Mouse (Mus musculus): ENCODE data around the gene 4930470P17Rik. TPM values are rescaled to one million over a fixed set of nuclear protein-coding genes. Genes with fewer than 3 reads are reported as not detected.

4930470P17Rik gene
- total RNA-seq, 4 experiments from 2014 or later = not detected

- DNase-seq (ENCODE audit: low spot score) = no peak
Observed at GRCm38 (mm10) chr2:170579551-170579950, 22.3 kb downstream of the 4930470P17Rik start.

- no peak for DNase-seq (ENCODE audit: low spot score)
Observed at GRCm38 (mm10) chr2:170578588-170578987, 23.2 kb downstream of the 4930470P17Rik start.

GRCm38 (mm10) chr2:170577502-170577901, 24.3 kb downstream of the 4930470P17Rik start:
- no peak for DNase-seq (ENCODE audit: low spot score)

- no peak for DNase-seq (ENCODE audit: low spot score)
Observed at GRCm38 (mm10) chr2:170576077-170576476, 25.7 kb downstream of the 4930470P17Rik start.

- DNase-seq (ENCODE audit: low spot score) = no peak
Observed at GRCm38 (mm10) chr2:170564995-170565394, 36.8 kb downstream of the 4930470P17Rik start.

GRCm38 (mm10) chr2:170563956-170564855, 37.6 kb downstream of the 4930470P17Rik start:
- no peak for DNase-seq (ENCODE audit: low spot score)

GRCm38 (mm10) chr2:170552088-170552487, 49.7 kb downstream of the 4930470P17Rik start:
- DNase-seq (ENCODE audit: low spot score) = no peak

- DNase-seq (ENCODE audit: low spot score) = no peak
Observed at GRCm38 (mm10) chr2:170550240-170550639, 51.6 kb downstream of the 4930470P17Rik start.

- DNase-seq (ENCODE audit: low spot score) = no peak
Observed at GRCm38 (mm10) chr2:170549146-170549545, 52.7 kb downstream of the 4930470P17Rik start.

- no peak for DNase-seq (ENCODE audit: low spot score)
Observed at GRCm38 (mm10) chr2:170548046-170548445, 53.8 kb downstream of the 4930470P17Rik start.

GRCm38 (mm10) chr2:170547526-170547925, 54.3 kb downstream of the 4930470P17Rik start:
- no peak for DNase-seq (ENCODE audit: low spot score)

- DNase-seq (ENCODE audit: low spot score) = no peak
Observed at GRCm38 (mm10) chr2:170545745-170546144, 56.1 kb downstream of the 4930470P17Rik start.

GRCm38 (mm10) chr2:170544950-170545349, 56.9 kb downstream of the 4930470P17Rik start:
- DNase-seq (ENCODE audit: low spot score) = no peak

GRCm38 (mm10) chr2:170544159-170544558, 57.7 kb downstream of the 4930470P17Rik start:
- no peak for DNase-seq (ENCODE audit: low spot score)

- DNase-seq (ENCODE audit: low spot score) = no peak
Observed at GRCm38 (mm10) chr2:170543625-170544024, 58.2 kb downstream of the 4930470P17Rik start.

GRCm38 (mm10) chr2:170539211-170539610, 62.6 kb downstream of the 4930470P17Rik start:
- DNase-seq (ENCODE audit: low spot score) = no peak

- no peak for DNase-seq (ENCODE audit: low spot score)
Observed at GRCm38 (mm10) chr2:170535841-170536240, 66.0 kb downstream of the 4930470P17Rik start.

GRCm38 (mm10) chr2:170534803-170535174, 67.0 kb downstream of the 4930470P17Rik start:
- no peak for DNase-seq (ENCODE audit: low spot score)

- no peak for DNase-seq (ENCODE audit: low spot score)
Observed at GRCm38 (mm10) chr2:170534116-170534802, 67.6 kb downstream of the 4930470P17Rik start.

- DNase-seq (ENCODE audit: low spot score) = no peak
Observed at GRCm38 (mm10) chr2:170530256-170530655, 71.6 kb downstream of the 4930470P17Rik start.

GRCm38 (mm10) chr2:170529766-170530165, 72.1 kb downstream of the 4930470P17Rik start:
- no peak for DNase-seq (ENCODE audit: low spot score)

Data from heart, adult 8-10 months (tissue).